Mouse (Mus musculus) c-Kit-negative CD71-positive TER-119-positive erythroid progenitor cells, embryonic 14.5 days (primary cell): ENCODE data around the gene Marc2.

ENCODE experiments used
- DNase-seq: peaks from one replicate; pipeline ENCODE4 v3.0.0-alpha.2; 2013; ENCODE audit warnings: low read depth, low spot score

Marc2 gene

GRCm38 (mm10) chr1:184846092-184846750 lies at the start of gene Marc2:
Gene Marc2, minus strand, starts transcription at chr1:184846451.
- no peak for DNase-seq

DNA sequence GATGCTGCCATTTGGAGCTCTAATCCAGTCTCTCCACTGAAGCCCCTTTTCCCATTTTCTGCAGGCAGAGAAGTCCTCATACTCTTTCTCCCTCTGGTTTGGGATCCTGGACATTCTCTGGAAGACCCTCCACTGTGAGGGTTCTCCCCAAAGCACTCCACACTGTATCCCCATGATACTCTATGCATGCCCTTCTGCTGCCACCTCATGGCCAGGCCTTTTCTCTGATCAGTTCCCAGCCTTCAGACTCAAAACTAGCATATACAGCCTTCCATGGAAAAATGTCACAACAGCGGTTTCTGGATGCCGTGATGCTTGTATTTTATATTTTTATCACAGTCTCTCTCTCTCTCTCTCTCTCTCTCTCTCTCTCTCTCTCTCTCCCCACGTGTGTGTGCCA lies 45.7 kb upstream of the Marc2 start:
- DNase-seq, result no peak

GRCm38 (mm10) chr1:184889454-184889853 lies 43.2 kb upstream of the Marc2 start:
- DNase-seq, result no peak

GRCm38 (mm10) chr1:184886160-184886559 lies 39.9 kb upstream of the Marc2 start:
- no peak for DNase-seq

GRCm38 (mm10) chr1:184882281-184883268 lies 36.3 kb upstream of the Marc2 start, which contains the start of gene C130074G19Rik:
Gene C130074G19Rik, minus strand, starts transcription at chr1:184883218.
- no peak for DNase-seq

DNA sequence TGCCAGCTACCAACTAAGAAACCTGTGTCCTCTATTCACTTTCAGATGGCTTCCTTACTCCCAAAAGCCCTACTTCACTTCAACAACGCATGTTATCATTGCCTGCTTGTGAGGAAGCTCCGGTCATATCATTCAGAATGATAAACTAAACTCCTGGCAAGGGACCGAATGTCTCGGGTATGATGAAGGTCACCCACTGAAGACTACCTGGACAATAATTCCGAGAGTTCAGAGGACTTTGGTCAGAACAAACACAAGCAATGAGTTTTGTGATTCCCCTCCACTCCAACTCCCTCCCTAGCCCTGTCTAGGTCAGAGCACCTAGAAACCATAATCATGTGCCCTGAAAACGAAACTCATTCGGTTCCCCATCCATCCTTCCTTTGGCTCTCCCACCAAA lies 35.6 kb upstream of the Marc2 start:
- no peak for DNase-seq

DNA sequence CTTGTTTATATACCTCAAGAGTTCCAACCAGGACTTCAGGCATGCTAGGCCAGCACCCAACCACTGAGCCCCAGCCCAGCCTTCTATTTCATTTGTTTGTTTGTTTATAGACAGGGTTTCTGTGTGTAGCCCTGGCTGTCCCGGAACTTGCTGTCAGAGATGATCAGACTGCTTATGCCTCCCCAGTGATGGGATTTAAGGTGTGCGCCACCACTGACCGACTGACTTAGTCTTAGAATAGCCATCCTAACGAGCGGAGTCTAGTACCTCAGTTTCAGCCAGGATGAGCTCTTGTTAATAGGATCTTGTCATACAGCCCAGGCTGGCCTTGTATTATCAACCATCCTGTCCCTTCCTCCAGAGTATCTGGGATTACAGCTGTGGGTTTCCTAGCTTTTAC lies 35.0 kb upstream of the Marc2 start:
- DNase-seq, result no peak

DNA sequence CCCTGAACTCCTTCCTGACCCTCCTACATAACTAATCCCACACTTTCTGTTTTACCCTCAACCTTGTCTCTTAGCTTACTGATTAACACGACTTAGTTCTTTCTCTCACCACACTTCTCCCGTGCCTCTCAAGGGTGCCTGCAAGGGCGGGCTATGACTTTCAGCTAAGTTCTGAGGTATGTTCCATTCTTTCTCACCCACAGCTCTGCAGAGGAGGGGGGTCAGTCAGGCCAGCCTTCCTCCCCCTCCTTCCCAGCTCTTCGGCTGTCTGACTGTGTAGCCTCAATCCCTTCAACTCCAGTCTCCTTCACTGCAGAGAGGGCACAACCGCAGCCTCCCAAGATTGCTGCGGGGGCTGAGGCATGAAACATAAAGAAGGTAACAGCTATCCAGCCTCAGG lies 32.6 kb upstream of the Marc2 start:
- no peak for DNase-seq

DNA sequence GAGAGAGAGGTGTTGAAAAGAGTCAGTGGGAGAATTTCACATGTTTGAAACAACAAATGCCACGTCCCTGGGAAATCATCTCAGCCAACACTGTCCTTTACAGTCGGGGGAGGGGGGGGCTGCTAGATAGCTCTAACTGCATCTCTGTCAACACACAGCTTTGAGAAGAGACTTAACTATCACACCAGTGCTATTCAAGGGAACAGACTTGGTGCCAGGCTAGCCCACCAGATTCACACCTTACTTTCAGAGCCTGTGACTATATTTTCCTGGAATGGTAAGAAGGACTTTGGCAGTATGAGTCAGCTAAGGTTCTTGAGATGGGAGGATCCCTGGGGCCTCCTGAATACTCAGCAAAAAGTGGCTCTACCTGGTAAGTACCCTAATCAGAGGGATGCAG lies 31.1 kb upstream of the Marc2 start:
- DNase-seq, result no peak

- DNase-seq, result no peak
Observed at GRCm38 (mm10) chr1:184873910-184874309, 27.7 kb upstream of the Marc2 start.

GRCm38 (mm10) chr1:184872069-184872819 lies 26.0 kb upstream of the Marc2 start:
- DNase-seq, result no peak

DNA sequence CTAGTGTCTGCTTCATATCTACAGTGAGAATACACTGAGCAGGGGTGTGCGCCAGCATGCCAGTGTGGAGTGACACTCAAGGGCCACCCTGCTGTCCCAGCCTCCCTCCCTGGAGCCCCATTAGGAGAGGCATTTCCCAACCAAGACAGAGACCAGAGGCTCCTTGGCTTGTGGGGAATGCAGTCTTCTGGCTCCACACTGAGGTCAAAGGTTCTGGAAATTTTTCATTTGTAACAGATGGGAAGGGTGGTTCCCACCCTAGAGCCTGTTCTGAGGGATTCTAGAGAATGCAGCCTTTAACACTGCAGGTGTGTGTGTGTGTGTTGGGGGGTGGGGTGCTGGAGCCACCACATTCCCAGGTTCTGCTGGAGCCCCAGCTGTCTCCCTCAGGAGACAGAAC lies 25.3 kb upstream of the Marc2 start:
- no peak for DNase-seq

DNA sequence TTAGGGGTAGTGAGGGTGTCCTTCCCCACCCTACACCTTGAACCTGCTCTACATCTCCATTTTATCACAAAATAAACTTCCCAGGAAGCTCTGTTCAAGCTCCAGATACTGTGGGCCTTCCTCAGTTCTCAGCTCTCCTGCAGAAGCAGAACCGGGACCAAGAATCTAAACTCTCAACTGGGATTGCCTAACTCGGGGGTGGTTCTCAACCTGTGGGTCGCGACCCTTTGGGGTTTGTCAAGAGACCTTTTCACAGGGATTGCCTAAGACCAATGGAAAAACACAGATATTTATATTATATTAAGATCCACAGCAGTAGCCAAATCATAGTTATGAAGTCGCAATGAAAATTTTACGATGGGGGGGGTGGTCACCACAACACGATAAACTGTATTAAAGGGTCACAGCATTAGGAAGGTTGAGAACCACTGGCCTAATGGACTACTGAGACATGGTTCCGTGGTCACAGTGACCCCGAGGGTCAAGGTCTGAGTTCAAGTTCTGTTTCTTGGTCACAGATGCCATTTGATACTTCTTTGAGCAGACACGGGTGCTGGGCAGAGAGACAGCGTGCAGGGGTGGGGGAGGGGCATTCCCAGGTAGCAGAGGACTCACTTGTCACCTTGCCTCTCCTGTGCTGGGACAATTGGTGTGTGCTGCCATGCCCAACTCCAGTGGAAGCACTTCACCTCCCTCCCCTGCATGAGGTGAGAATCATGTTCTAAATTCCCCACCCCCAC lies 24.6 kb upstream of the Marc2 start:
- DNase-seq, result no peak

DNA sequence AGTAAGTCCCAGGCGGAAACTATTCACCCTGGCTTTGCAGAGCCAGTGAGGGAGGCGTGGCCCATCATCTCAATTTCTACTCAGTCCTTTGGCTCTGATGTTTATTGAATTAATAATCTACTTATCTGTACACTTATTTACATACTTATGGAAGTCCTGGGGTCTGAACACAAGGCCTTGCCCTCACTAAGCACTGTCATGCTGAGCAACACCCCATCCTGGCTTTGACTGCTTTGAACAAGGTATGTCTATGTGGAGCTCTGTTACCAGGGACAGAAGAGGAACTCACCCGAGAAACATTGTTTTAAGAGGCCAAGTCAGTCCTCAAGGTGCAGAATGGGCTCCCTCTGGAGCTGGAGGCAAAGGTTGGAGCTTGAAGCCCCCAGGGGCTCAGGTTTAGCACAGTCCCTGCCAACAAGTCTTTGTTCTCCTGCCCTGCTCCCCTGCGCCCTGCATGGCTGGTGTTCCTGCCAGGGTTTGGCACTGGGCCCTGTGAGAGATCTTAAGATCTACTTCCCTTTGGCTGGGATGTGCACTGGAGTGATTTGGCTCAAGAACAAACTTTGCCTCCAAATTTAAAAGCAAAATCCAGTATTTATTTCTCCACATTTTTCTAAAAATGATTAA lies 23.8 kb upstream of the Marc2 start:
- DNase-seq, result no peak

GRCm38 (mm10) chr1:184867640-184868120 lies 21.4 kb upstream of the Marc2 start:
- no peak for DNase-seq

DNA sequence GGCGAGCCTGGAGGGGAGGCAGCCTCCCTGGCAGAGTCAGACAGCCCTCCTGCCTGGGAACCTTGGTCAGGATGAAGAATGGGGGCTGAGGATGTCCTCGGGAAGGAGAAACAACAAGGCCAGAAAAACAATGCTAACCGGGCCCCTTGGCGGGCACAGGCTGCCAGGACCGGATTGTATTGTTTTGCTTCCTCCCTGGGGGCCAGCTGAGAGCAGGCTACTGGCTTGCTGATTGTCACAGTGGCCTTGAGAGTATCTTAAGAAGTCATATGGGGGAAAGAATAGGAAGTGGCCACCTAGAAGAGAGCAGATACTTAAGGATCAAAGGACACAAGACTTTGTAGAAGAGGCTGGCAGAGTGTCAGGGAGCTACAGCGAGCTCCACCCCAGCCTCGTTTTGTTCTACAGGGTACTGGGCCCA lies 18.1 kb upstream of the Marc2 start:
- no peak for DNase-seq

DNA sequence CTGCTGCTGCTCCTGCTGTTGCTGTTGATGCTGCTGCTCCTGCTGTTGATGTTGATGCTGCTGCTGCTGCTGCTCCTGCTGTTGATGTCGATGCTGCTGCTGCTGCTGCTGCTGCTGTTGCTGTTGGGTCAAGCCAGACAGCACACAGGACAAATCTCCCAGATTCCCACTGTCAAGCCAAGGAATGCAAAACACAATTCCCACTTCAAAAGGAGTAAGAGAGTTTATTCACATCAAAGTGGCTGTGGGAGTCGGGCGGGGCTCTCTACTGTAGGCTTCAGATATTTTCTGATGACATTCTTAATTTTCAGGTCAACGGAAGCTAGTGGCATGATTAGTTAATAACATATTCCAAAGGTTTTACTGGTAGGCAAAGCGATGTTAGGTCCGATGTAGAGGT lies 16.4 kb upstream of the Marc2 start:
- DNase-seq, result no peak

GRCm38 (mm10) chr1:184861551-184861950 lies 15.3 kb upstream of the Marc2 start:
- no peak for DNase-seq

DNA sequence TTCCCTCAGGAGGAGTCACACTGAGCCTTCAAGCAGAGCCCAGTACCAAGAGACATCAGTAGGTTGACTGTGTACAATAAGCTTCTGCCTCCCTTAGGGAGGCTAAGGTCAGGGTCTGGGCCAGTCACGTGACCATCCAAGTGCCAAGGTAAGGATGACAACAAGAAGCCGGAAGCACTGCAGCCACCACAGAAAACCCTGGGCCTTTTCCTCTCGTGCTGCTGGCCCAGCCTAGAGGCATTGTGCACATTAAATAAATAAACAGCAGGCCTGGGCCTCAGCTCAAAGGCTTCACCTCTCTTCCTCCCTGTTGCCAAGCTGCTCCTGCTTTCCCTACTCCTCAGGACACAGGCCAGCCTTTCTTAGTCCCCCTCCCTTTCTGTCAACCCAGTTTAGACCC lies 14.0 kb upstream of the Marc2 start:
- DNase-seq, result no peak

DNA sequence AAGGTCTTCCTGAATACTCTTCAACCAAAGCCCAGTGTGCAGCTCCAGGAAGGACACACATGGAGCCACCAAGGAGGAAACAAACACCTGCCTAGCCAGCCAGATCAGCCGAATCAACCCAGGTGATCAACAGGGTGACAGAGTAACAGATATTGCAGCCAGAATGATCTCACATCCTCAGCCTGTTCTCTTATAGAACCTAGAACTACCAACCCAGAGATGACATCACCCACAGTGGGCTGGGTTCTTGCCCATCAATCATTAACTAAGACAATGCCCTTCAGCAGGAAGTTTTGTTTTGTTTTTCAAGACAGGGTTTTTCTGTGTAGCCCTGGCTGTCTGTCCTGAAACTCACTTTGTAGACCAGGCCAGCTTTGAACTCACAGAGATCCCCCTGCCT lies 12.0 kb upstream of the Marc2 start:
- DNase-seq, result no peak

- DNase-seq, result no peak
Observed at GRCm38 (mm10) chr1:184857216-184857615, 11.0 kb upstream of the Marc2 start.
